ENCODE assay signal across 10 mouse cellular contexts in the genomic region with DNA sequence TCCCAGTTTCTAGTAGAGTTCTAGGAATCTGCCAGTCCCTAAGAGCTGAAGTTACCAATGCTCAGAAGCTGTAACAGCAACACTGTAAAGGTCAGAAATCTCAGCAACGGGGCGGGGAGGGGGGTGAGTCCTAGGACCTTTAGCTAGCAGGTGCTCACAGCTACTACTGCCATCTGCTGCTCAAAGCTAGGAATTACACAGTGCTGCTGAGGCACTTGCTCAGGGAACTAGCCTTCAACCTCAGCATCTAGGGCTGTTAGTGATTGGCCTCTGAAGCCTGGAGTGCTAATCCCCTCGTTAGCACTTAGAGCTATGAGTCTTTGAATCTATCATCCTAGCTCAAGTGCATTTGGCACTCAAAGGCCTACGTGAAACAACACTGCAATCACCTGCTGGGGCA. TPM values are rescaled to one million over a fixed set of nuclear protein-coding genes. Genes with fewer than 3 reads are reported as not detected.
A peak's percentile ranks its signal among the peaks of the same experiment; 100 is the strongest.
DNase-seq lines count a peak whose midpoint lies in the region; ATAC-seq and TF ChIP-seq lines count a peak whose summit lies in the region.
"Had no signal": no experiment of that assay in that cellular context is flagged by ENCODE, and none has a peak within 500 bp of the region (broad histone marks: within the 10 kb centered on the region; RNA-seq: fewer than 3 reads in every experiment).

No protein-coding gene starts in this region.

- no peak overlapping the region for H3K9ac ChIP-seq in liver, embryonic 12.5 days
- H3K9ac ChIP-seq in embryonic facial prominence, embryonic 14.5 days (ENCODE audit: low read depth, low read length): no peak overlapping the region
- no peak overlapping the region for H3K9ac ChIP-seq in hindbrain, postnatal 0 days (replicated peaks; ENCODE audit: low read length)
- H3K9ac ChIP-seq: embryonic facial prominence, embryonic 15.5 days had no signal

- peak; percentile 59 for DNase-seq in liver
- peak; percentile 45 for DNase-seq in adrenal gland, adult 2 months
- DNase-seq in embryonic facial prominence, embryonic 14.5 days (ENCODE audit: low spot score): peak; percentile 22
- peak; percentile 65 for DNase-seq in hindbrain, postnatal 0 days (ENCODE audit: low spot score)
- DNase-seq in lung, postnatal 10 days: peak; percentile 68
- peak; percentile 65 for DNase-seq in retina, postnatal 7 days (ENCODE audit: low read depth, low spot score)
- DNase-seq in c-Kit-positive CD71-positive TER-119-positive erythroid progenitor cells, embryonic 14.5 days (ENCODE audit: low spot score): no peak

- H3K9me3 ChIP-seq in liver, embryonic 12.5 days (replicated peaks): no peaks in the 10 kb centered on the region
- H3K9me3 ChIP-seq in embryonic facial prominence, embryonic 14.5 days (ENCODE audit: control insufficient read depth, low read length): no peaks in the 10 kb centered on the region
- H3K9me3 ChIP-seq in hindbrain, postnatal 0 days (ENCODE audit: low read length): no peaks in the 10 kb centered on the region
- H3K9me3 ChIP-seq: embryonic facial prominence, embryonic 15.5 days; megakaryocyte, embryonic 14.5 days had no signal

- peaks cover 33% of the 10 kb centered on the region for H3K4me1 ChIP-seq in liver, embryonic 12.5 days
- H3K4me1 ChIP-seq in embryonic facial prominence, embryonic 14.5 days (ENCODE audit: control insufficient read depth, insufficient read depth, low read length): no peaks in the 10 kb centered on the region
- H3K4me1 ChIP-seq in hindbrain, postnatal 0 days (ENCODE audit: insufficient read depth, low read length): no peaks in the 10 kb centered on the region
- H3K4me1 ChIP-seq: embryonic facial prominence, embryonic 15.5 days had no signal

- H3K4me2 ChIP-seq in liver, embryonic 12.5 days: no peak overlapping the region
- H3K4me2 ChIP-seq in embryonic facial prominence, embryonic 14.5 days (ENCODE audit: low read depth, low read length): no peak overlapping the region
- H3K4me2 ChIP-seq in hindbrain, postnatal 0 days (ENCODE audit: low read depth, low read length): no peak overlapping the region
- H3K4me2 ChIP-seq: embryonic facial prominence, embryonic 15.5 days had no signal

- WGBS in liver, embryonic 12.5 days (ENCODE audit: insufficient replicate concordance): 22% methylated on average over 4 of the region's 4 CpGs
- 28% methylated on average over 4 of the region's 4 CpGs for WGBS in embryonic facial prominence, embryonic 14.5 days
- WGBS in hindbrain, postnatal 0 days: 20% methylated on average over 4 of the region's 4 CpGs

- H3K4me3 ChIP-seq in liver, embryonic 12.5 days: no peak overlapping the region
- H3K4me3 ChIP-seq in embryonic facial prominence, embryonic 14.5 days (ENCODE audit: low read depth, low read length): no peak overlapping the region
- no peak overlapping the region for H3K4me3 ChIP-seq in hindbrain, postnatal 0 days (ENCODE audit: low read length)
- H3K4me3 ChIP-seq: embryonic facial prominence, embryonic 15.5 days; megakaryocyte, embryonic 14.5 days had no signal

- H3K27me3 ChIP-seq in liver, embryonic 12.5 days (replicated peaks): no peaks in the 10 kb centered on the region
- no peaks in the 10 kb centered on the region for H3K27me3 ChIP-seq in embryonic facial prominence, embryonic 14.5 days (replicated peaks; ENCODE audit: control insufficient read depth, insufficient read depth, low read length)
- H3K27me3 ChIP-seq in hindbrain, postnatal 0 days (ENCODE audit: insufficient read depth, low read length): no peaks in the 10 kb centered on the region
- H3K27me3 ChIP-seq: embryonic facial prominence, embryonic 15.5 days; megakaryocyte, embryonic 14.5 days had no signal

- peak; percentile 80 for TF ChIP-seq CTCF in hindbrain, postnatal 0 days (IDR thresholded peaks at IDR 0.05; ENCODE audit: low read depth)

- no peak overlapping the region for H3K27ac ChIP-seq in liver, embryonic 12.5 days
- H3K27ac ChIP-seq in embryonic facial prominence, embryonic 14.5 days (replicated peaks; ENCODE audit: low read depth, low read length): no peak overlapping the region
- H3K27ac ChIP-seq in hindbrain, postnatal 0 days: 0 out of 2 replicates have a peak overlapping the region, but pooled peaks have one; percentile 4
- H3K27ac ChIP-seq: embryonic facial prominence, embryonic 15.5 days had no signal

- no peaks in the 10 kb centered on the region for H3K36me3 ChIP-seq in liver, embryonic 12.5 days
- no peaks in the 10 kb centered on the region for H3K36me3 ChIP-seq in embryonic facial prominence, embryonic 14.5 days (ENCODE audit: control insufficient read depth, insufficient read depth, low read length)
- H3K36me3 ChIP-seq in hindbrain, postnatal 0 days (ENCODE audit: insufficient read depth, low read length): no peaks in the 10 kb centered on the region
- H3K36me3 ChIP-seq: embryonic facial prominence, embryonic 15.5 days had no signal

- no peak for ATAC-seq in liver, embryonic 12.5 days
- peak; percentile 37; the same call in 1 of the 2 replicates for ATAC-seq in embryonic facial prominence, embryonic 14.5 days (ENCODE audit: low read depth)
- ATAC-seq in hindbrain, postnatal 0 days: peak; percentile 53; the same call in 1 of the 2 replicates

RNA-seq across cellular contexts. Expression of a gene that starts 14.4 kb away (rescaled TPM):
- 5.8 TPM in 2 replicates for polyA plus RNA-seq in liver, embryonic 12.5 days (2016; fragmentation: Nextera tagmentation; extraction: Ambion mirVana)
- 10 to 100 TPM; 10.1 to 11.3 TPM for total RNA-seq in adrenal gland, adult 2 months (2021)
- polyA plus RNA-seq in adrenal gland, adult 2 months (2012; rRNA removed): 3.6 and 5.6 TPM in 2 replicates
- polyA plus RNA-seq in embryonic facial prominence, embryonic 14.5 days (2014; fragmentation: Nextera tagmentation; extraction: Ambion mirVana): 22.5 and 23.0 TPM in 2 replicates
- 7.0 and 11.2 TPM in 2 replicates for total RNA-seq in hindbrain, postnatal 0 days (2014; rRNA removed)
- polyA plus RNA-seq in hindbrain, postnatal 0 days (2015; fragmentation: Nextera tagmentation; extraction: Ambion mirVana): 12.3 TPM in 2 replicates

RNA-seq across cellular contexts. Expression of a gene that starts 18.0 kb away (rescaled TPM):
- 0.11 and 0.23 TPM in 2 replicates for polyA plus RNA-seq in liver, embryonic 12.5 days (2016; fragmentation: Nextera tagmentation; extraction: Ambion mirVana)
- total RNA-seq in adrenal gland, adult 2 months (2021): not detected
- not detected in 2 replicates for polyA plus RNA-seq in adrenal gland, adult 2 months (2012; rRNA removed)
- polyA plus RNA-seq in embryonic facial prominence, embryonic 14.5 days (2014; fragmentation: Nextera tagmentation; extraction: Ambion mirVana): 0.63 and 0.69 TPM in 2 replicates
- not detected in 2 replicates for total RNA-seq in hindbrain, postnatal 0 days (2014; rRNA removed)
- 0.16 TPM in 2 replicates for polyA plus RNA-seq in hindbrain, postnatal 0 days (2015; fragmentation: Nextera tagmentation; extraction: Ambion mirVana)

RNA-seq across cellular contexts. Expression of a gene that starts 21.6 kb away (rescaled TPM):
- polyA plus RNA-seq in liver, embryonic 12.5 days (2016; fragmentation: Nextera tagmentation; extraction: Ambion mirVana): 17.8 and 19.5 TPM in 2 replicates
- total RNA-seq in adrenal gland, adult 2 months (2021): 10 to 100 TPM; 47.8 to 70.5 TPM
- 6.9 and 8.9 TPM in 2 replicates for polyA plus RNA-seq in adrenal gland, adult 2 months (2012; rRNA removed)
- 49.2 and 50.4 TPM in 2 replicates for polyA plus RNA-seq in embryonic facial prominence, embryonic 14.5 days (2014; fragmentation: Nextera tagmentation; extraction: Ambion mirVana)
- 6.5 and 8.0 TPM in 2 replicates for total RNA-seq in hindbrain, postnatal 0 days (2014; rRNA removed)
- polyA plus RNA-seq in hindbrain, postnatal 0 days (2015; fragmentation: Nextera tagmentation; extraction: Ambion mirVana): 10.6 and 11.8 TPM in 2 replicates

RNA-seq across cellular contexts. Expression of a gene that starts 45.9 kb away (rescaled TPM):
- polyA plus RNA-seq in liver, embryonic 12.5 days (2016; fragmentation: Nextera tagmentation; extraction: Ambion mirVana): 7.2 and 9.4 TPM in 2 replicates
- total RNA-seq in adrenal gland, adult 2 months (2021): 10 to 100 TPM in 1 of 2 experiments, 1 to 10 TPM in 1; 8.7 to 14.2 TPM
- polyA plus RNA-seq in adrenal gland, adult 2 months (2012; rRNA removed): 3.9 and 4.3 TPM in 2 replicates
- 7.3 and 10.2 TPM in 2 replicates for polyA plus RNA-seq in embryonic facial prominence, embryonic 14.5 days (2014; fragmentation: Nextera tagmentation; extraction: Ambion mirVana)
- 8.9 and 9.9 TPM in 2 replicates for total RNA-seq in hindbrain, postnatal 0 days (2014; rRNA removed)
- polyA plus RNA-seq in hindbrain, postnatal 0 days (2015; fragmentation: Nextera tagmentation; extraction: Ambion mirVana): 8.6 and 8.7 TPM in 2 replicates
